Mouse (Mus musculus): ENCODE measurements around the gene Naa38. TPM values are rescaled to one million over a fixed set of nuclear protein-coding genes. Genes with fewer than 3 reads are reported as not detected.
A peak's percentile ranks its signal among the peaks of the same experiment; 100 is the strongest.

The Naa38 gene
- polyA plus RNA-seq, 1 experiment from 2014 or later: 153 TPM

DNA sequence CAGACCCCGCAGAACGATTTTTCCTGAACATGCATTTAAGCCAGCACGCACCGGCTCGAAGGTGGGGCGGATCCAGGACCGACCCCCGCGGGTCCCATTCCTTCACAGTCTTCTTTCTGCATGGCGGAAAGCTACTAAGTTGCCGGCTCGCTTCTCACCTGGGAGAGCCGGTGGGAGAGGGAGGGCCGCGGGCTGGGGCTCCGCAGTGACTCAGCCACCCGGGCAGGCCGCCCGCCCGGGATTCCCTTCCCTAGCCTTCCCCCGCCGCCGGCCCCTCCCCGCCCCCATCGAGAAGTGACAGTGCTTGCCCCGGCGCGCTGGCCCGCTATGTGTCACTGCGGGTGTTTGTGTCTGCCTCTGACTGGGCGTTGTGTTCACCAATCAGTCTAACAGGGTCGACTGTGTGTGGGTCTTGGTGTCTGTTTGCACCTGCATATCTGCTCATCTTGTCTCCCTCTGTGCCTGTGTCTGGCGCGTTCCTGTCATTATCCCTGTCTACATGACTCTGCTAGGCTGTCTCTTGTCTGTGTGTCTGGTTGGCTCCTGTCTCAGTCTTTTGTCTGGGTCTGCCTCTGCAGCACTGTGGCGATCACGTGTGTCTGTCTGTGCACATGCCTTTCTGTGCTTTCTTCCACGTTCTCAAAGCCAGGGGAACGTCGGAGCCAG lies 16.4 kb downstream of the Naa38 start:
- Histone ChIP-seq H3K27me3 (no peaks in the 10 kb centered on the region), H3K27ac (peak overlapping the region; percentile 97), H3K4me2 (peak overlapping the region; percentile 95), H3K9ac (peak overlapping the region; percentile 83), H3K4me1 (peaks cover 65% of the 10 kb centered on the region), H3K4me3 (replicated peaks) (peak overlapping the region; percentile 77), H3K36me3 (peaks cover 33% of the 10 kb centered on the region), H3K9me3 (replicated peaks) (no peaks in the 10 kb centered on the region)
- under 1% methylated on average over 39 of the region's 39 CpGs for WGBS
- no peak for ATAC-seq (replicated peaks; ENCODE audit: low FRiP score)

DNA sequence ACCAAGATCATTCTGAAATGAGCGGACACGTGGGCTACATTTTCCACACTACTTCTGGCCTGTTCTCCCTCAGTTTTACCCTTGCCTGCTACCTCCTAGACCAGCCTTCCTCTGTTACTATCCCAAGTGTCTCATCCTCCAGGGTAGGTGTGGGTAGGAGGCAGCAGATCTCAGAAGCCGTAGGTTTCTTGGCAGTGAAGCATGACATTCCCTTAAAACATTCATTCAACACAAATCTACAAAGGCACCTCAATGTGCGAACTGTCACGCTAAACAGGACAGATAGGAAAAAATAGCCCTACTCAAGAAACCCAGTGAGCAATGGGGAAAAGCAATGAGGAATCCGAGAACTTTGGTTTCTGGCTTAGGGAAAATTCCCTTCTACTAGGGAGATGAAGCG lies 17.3 kb downstream of the Naa38 start:
- peaks cover 70% of the 10 kb centered on the region for H3K4me1 ChIP-seq

DNA sequence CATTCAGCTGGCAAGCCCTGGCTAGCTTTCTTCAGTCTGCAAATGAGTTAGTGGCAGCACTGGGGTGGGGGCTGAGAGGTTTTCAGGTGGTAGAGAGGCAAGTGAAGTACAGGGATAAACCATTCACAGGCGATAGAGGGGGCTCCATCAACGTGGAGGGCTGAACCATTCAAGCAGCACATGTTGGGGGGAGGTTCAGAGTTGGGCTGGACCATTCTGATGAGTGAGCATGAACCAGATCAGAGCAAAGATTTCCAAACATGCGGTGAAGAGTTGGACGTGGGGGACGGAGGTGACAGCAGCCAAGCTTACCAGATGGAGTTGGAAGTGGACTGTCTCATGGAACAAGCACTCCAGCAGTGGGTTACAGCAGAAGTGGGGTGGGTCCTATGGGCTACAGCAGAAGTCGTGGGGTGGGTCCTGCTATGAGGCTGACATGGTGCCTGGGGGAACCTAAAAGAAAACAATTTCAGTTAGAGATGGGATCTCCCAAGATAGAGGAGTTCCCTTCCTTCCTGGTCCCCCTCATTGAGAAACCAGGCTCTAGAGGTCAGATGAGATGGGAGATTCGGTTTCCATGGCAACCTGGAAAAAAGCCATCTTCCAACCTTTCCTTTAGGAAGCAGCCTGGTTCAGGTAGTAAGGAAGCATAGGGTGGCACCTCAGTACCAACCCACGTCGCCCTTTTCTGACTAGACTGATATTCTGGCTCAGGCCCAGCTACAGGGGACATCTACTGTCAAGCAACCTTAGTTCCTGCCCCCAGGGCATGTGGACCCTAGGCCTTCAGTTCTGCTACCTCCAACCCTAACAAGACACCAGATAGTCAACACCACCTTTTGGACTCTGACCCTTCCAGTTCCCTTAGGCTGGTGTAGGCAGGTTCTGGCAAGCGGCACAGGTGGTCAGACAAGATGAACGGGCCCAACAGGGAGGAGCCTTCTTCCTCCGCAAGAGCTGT lies 18.2 kb downstream of the Naa38 start, which contains the start of gene Kdm6b:
Kdm6b (minus strand) TSS at position 455 of the 961 bp plus-strand sequence.
- peak within 1 kb of the TSS; percentile 97 for H3K27ac ChIP-seq
- H3K36me3 ChIP-seq: peaks cover 16% of the 10 kb centered on the region
- 30% methylated on average over 12 of the region's 12 CpGs for whole genome bisulfite sequencing
- H3K27me3 ChIP-seq: no peaks in the 10 kb centered on the region
- ATAC-seq (replicated peaks; ENCODE audit: low FRiP score): no peak
- H3K9me3 ChIP-seq (replicated peaks): no peaks in the 10 kb centered on the region
- peak within 1 kb of the TSS; percentile 83 for H3K9ac ChIP-seq
- H3K4me1 ChIP-seq: peaks cover 70% of the 10 kb centered on the region
- H3K4me3 ChIP-seq (replicated peaks): peak within 1 kb of the TSS; percentile 77
- peak within 1 kb of the TSS; percentile 95 for H3K4me2 ChIP-seq

More for the DNA sequence above, 17.3 kb downstream of the Naa38 start:
- peak overlapping the region; percentile 77 for H3K4me3 ChIP-seq (replicated peaks)
- WGBS: 51% methylated on average over 7 of the region's 7 CpGs
- no peak for ATAC-seq (replicated peaks; ENCODE audit: low FRiP score)
- H3K4me2 ChIP-seq: peak overlapping the region; percentile 95
- H3K36me3 ChIP-seq: peaks cover 24% of the 10 kb centered on the region
- no peaks in the 10 kb centered on the region for H3K9me3 ChIP-seq (replicated peaks)
- peak overlapping the region; percentile 97 for H3K27ac ChIP-seq
- no peaks in the 10 kb centered on the region for H3K27me3 ChIP-seq
- H3K9ac ChIP-seq: 0 out of 2 replicates have a peak overlapping the region, but pooled peaks have one; percentile 83

- ATAC-seq (replicated peaks; ENCODE audit: low FRiP score): no peak
- H3K4me1 ChIP-seq: peaks cover 72% of the 10 kb centered on the region
- H3K4me3 ChIP-seq (replicated peaks): peak overlapping the region; percentile 77
- H3K4me2 ChIP-seq: peak overlapping the region; percentile 95
- H3K9ac ChIP-seq: peak overlapping the region; percentile 70
- 10% methylated on average over 4 of the region's 4 CpGs for WGBS
- H3K36me3 ChIP-seq: peaks cover 16% of the 10 kb centered on the region
- H3K27me3 ChIP-seq: no peaks in the 10 kb centered on the region
- H3K9me3 ChIP-seq (replicated peaks): no peaks in the 10 kb centered on the region
- peak overlapping the region; percentile 97 for H3K27ac ChIP-seq
Measured at GRCm38 (mm10) chr11:69414421-69415326, 19.4 kb downstream of the Naa38 start.

- H3K27ac ChIP-seq: peak overlapping the region; percentile 97
- 2% methylated on average over 3 of the region's 3 CpGs for WGBS
- H3K4me2 ChIP-seq: peak overlapping the region; percentile 95
- peak; percentile 13; the same call in 1 of the 2 replicates for ATAC-seq (replicated peaks; ENCODE audit: low FRiP score)
- no peaks in the 10 kb centered on the region for H3K27me3 ChIP-seq
- H3K36me3 ChIP-seq: peaks cover 16% of the 10 kb centered on the region
- H3K4me3 ChIP-seq (replicated peaks): peak overlapping the region; percentile 77
- peak overlapping the region; percentile 70 for H3K9ac ChIP-seq
- H3K4me1 ChIP-seq: peaks cover 78% of the 10 kb centered on the region
- H3K9me3 ChIP-seq (replicated peaks): no peaks in the 10 kb centered on the region
Measured at GRCm38 (mm10) chr11:69415327-69415667, 20.0 kb downstream of the Naa38 start.

- Histone ChIP-seq H3K9me3 (replicated peaks) (no peaks in the 10 kb centered on the region), H3K4me1 (peaks cover 80% of the 10 kb centered on the region), H3K36me3 (peaks cover 16% of the 10 kb centered on the region), H3K27me3 (peaks cover 5% of the 10 kb centered on the region), H3K4me2 (peak overlapping the region; percentile 95), H3K9ac (peak overlapping the region; percentile 70), H3K27ac (peak overlapping the region; percentile 97), H3K4me3 (replicated peaks) (peak overlapping the region; percentile 77)
- 0% methylated on average over 10 of the region's 25 CpGs for WGBS
- ATAC-seq (replicated peaks; ENCODE audit: low FRiP score): no peak
Measured at GRCm38 (mm10) chr11:69415668-69416451, 20.6 kb downstream of the Naa38 start.

DNA sequence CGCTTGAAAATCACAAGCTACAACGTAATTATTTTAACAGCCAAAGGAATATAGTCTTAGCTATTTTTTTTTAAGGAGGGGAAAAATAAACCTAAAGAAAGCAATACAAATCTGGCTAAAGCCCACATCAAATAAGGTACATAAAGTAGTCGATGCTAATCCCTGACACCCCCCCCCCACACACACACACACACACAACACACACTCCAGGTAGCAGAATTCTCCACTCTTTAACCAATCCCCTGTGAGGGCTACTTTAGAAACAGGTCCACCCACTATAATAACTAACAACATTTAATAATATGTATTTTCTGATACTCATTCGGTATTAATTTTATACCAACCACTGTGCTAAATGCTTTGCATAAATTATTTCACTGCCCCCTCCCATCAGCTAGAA lies 21.2 kb downstream of the Naa38 start:
- Histone ChIP-seq H3K36me3 (peaks cover 16% of the 10 kb centered on the region), H3K4me2 (peak overlapping the region; percentile 95), H3K4me1 (peaks cover 87% of the 10 kb centered on the region), H3K27ac (peak overlapping the region; percentile 97), H3K4me3 (replicated peaks) (peak overlapping the region; percentile 77), H3K9me3 (replicated peaks) (no peaks in the 10 kb centered on the region), H3K27me3 (peaks cover 11% of the 10 kb centered on the region), H3K9ac (peak overlapping the region; percentile 61; the same call in 1 of the 2 replicates)
- 1% methylated on average over 4 of the region's 4 CpGs for WGBS
- ATAC-seq (replicated peaks; ENCODE audit: low FRiP score): no peak

DNA sequence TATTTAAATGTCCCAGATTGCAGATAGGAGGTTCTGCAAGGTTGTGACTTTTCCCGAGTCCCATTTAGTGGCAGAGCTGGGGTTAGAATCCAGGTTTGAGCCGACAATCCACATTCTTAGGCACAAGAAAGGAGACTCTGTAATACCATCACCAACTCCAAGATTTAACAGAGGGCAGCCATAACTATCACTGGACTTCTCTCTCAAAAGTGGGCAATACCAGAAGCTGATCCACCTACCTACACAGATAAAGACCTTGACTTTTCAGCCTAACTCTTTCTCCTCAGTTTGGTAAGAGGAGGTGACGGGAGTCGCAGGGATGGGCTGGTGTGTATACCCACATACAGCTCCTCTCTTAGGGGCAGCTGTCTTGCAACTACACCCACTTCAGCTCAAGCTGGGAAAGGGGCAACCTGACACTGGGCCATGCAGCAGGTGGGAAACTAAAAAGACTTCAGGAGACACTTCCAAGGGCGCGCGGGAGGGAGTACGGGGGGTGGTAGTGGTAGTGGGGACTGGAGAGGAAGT lies 21.7 kb downstream of the Naa38 start:
- H3K4me3 ChIP-seq (replicated peaks): peak overlapping the region; percentile 77
- 7% methylated on average over 8 of the region's 8 CpGs for WGBS
- H3K27ac ChIP-seq: peak overlapping the region; percentile 97
- no peak for ATAC-seq (replicated peaks; ENCODE audit: low FRiP score)
- peaks cover 84% of the 10 kb centered on the region for H3K4me1 ChIP-seq
- no peaks in the 10 kb centered on the region for H3K9me3 ChIP-seq (replicated peaks)
- peaks cover 15% of the 10 kb centered on the region for H3K36me3 ChIP-seq
- peaks cover 16% of the 10 kb centered on the region for H3K27me3 ChIP-seq
- H3K4me2 ChIP-seq: peak overlapping the region; percentile 95
- peak overlapping the region; percentile 61 for H3K9ac ChIP-seq

DNA sequence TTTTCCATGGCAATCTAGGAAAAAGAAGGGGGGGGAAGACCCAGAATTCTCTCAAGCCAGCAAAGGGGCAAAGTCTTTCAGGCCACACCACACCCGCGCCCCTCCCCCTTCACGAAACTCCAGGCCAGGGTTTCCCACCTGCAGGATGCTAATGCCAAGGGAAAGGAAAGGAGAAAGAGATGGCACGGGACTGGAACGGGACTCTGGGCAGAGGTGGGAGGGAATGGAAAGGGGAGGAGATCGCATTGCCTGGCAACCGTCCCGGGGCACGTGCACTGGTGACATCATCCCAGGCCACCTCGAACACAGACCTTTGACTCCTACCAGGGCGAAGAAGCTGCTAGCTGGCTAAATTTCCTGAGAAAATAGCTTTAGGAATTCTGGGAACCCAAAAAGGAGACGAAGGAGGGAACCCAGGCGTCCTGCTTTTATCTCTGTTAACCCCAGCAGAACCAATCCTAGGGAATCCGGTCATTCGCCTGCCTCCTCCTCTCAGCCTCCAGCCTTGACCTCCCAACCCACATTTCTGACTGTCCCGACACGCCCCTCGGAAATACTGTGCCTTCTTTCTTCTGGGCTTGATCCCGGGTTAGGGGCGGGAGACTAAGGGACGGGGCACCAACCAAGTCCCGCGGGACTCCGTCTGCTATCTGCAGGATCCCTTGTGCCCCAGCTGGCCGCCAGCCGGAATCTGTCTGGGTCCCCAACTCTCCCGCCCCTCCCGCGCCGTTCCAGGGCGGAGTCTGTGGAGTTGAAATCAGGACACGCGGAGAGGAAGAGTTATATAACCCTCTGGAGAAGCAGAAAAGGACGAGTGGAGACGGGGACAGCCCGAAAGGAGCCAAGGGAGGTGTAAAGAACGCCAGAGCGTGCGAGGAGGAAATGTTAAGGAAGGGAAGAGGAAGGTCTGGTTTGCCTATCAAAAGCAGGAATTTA lies 22.4 kb downstream of the Naa38 start:
- peak overlapping the region; percentile 97 for H3K27ac ChIP-seq
- under 1% methylated on average over 39 of the region's 39 CpGs for WGBS
- peaks cover 77% of the 10 kb centered on the region for H3K4me1 ChIP-seq
- peak overlapping the region; percentile 95 for H3K4me2 ChIP-seq
- H3K4me3 ChIP-seq (replicated peaks): peak overlapping the region; percentile 77
- peaks cover 8% of the 10 kb centered on the region for H3K36me3 ChIP-seq
- H3K9me3 ChIP-seq (replicated peaks): no peaks in the 10 kb centered on the region
- H3K27me3 ChIP-seq: peaks cover 24% of the 10 kb centered on the region
- peak overlapping the region; percentile 61 for H3K9ac ChIP-seq
- peak; percentile 47 for ATAC-seq (replicated peaks; ENCODE audit: low FRiP score)

Measured in kidney, embryonic 15.5 days (tissue).